ENCODE assay signal across 8 mouse cellular contexts in genomic region chr4:46450020-46450518, GRCm38 (mm10). TPM values are rescaled to one million over a fixed set of nuclear protein-coding genes. Genes with fewer than 3 reads are reported as not detected.
DNase-seq lines count a peak whose midpoint lies in the region; ATAC-seq and TF ChIP-seq lines count a peak whose summit lies in the region.

No protein-coding gene starts in this region.

- H3K4me2 ChIP-seq in kidney, embryonic 16.5 days (replicated peaks; ENCODE audit: low read depth, low read length): peak overlapping the region; percentile 65
- H3K4me2 ChIP-seq in hindbrain, embryonic 14.5 days (replicated peaks): peak overlapping the region; percentile 82
- peak overlapping the region; percentile 91 for H3K4me2 ChIP-seq in midbrain, embryonic 14.5 days (ENCODE audit: low read length)

- peak overlapping the region; percentile 100 for H3K9ac ChIP-seq in kidney, embryonic 16.5 days (replicated peaks; ENCODE audit: low read length)
- H3K9ac ChIP-seq in hindbrain, embryonic 14.5 days: peak overlapping the region; percentile 97
- peak overlapping the region; percentile 87 for H3K9ac ChIP-seq in midbrain, embryonic 14.5 days (replicated peaks; ENCODE audit: low read length)

- no peak for TF ChIP-seq POLR2A in cortical plate, adult 2 months (IDR thresholded peaks at IDR 0.05; ENCODE audit: extremely low read depth, insufficient read depth, low read length)

- H3K27me3 ChIP-seq in kidney, embryonic 16.5 days (ENCODE audit: insufficient read depth, low read length): no peaks in the 10 kb centered on the region
- H3K27me3 ChIP-seq in hindbrain, embryonic 14.5 days (ENCODE audit: control insufficient read depth, insufficient read depth, low read length): no peaks in the 10 kb centered on the region
- no peaks in the 10 kb centered on the region for H3K27me3 ChIP-seq in midbrain, embryonic 14.5 days (ENCODE audit: control insufficient read depth, insufficient read depth, low read length)

- no peak for TF ChIP-seq CTCF in cortical plate, adult 2 months (IDR thresholded peaks at IDR 0.05; ENCODE audit: extremely low read depth, insufficient read depth, low read length)

- ATAC-seq in kidney, embryonic 16.5 days (ENCODE audit: low FRiP score, low TSS enrichment): no peak
- no peak for ATAC-seq in hindbrain, embryonic 14.5 days (ENCODE audit: low FRiP score)
- no peak for ATAC-seq in midbrain, embryonic 14.5 days (ENCODE audit: low FRiP score, low TSS enrichment)
- ATAC-seq in frontal cortex, adult (ENCODE audit: low TSS enrichment): no peak
- no peak for ATAC-seq in inflammation-experienced regulatory T-cells, adult 6 months

- WGBS in kidney, embryonic 16.5 days: 30% methylated on average over 7 of the region's 7 CpGs
- WGBS in hindbrain, embryonic 14.5 days: 31% methylated on average over 7 of the region's 7 CpGs
- 32% methylated on average over 7 of the region's 7 CpGs for WGBS in midbrain, embryonic 14.5 days

- DNase-seq in kidney, postnatal 14 days: no peak
- no peak for DNase-seq in hindbrain, embryonic 14.5 days (ENCODE audit: low spot score)
- DNase-seq in midbrain, embryonic 14.5 days: no peak
- no peak for DNase-seq in left cerebral cortex, postnatal 36 days (ENCODE audit: low spot score in 2 of 2)

- H3K36me3 ChIP-seq in kidney, embryonic 16.5 days (ENCODE audit: insufficient read depth, low read length): no peaks in the 10 kb centered on the region
- no peaks in the 10 kb centered on the region for H3K36me3 ChIP-seq in hindbrain, embryonic 14.5 days (replicated peaks; ENCODE audit: control insufficient read depth, insufficient read depth)
- H3K36me3 ChIP-seq in midbrain, embryonic 14.5 days (ENCODE audit: control insufficient read depth, insufficient read depth, low read length): no peaks in the 10 kb centered on the region

- peak overlapping the region; percentile 92 for H3K4me3 ChIP-seq in kidney, embryonic 16.5 days (ENCODE audit: low read length)
- peak overlapping the region; percentile 41 for H3K4me3 ChIP-seq in cortical plate, adult 2 months (ENCODE audit: insufficient read depth, low read length)
- H3K4me3 ChIP-seq in hindbrain, embryonic 14.5 days (replicated peaks; ENCODE audit: low read length): peak overlapping the region; percentile 95
- H3K4me3 ChIP-seq in midbrain, embryonic 14.5 days (replicated peaks; ENCODE audit: low read depth, low read length): peak overlapping the region; percentile 78

- H3K27ac ChIP-seq in kidney, embryonic 16.5 days (ENCODE audit: low read length): peak overlapping the region; percentile 99
- H3K27ac ChIP-seq in cortical plate, adult 2 months (ENCODE audit: insufficient read depth, low read length): no peak overlapping the region
- peak overlapping the region; percentile 98 for H3K27ac ChIP-seq in hindbrain, embryonic 14.5 days
- peak overlapping the region; percentile 97 for H3K27ac ChIP-seq in midbrain, embryonic 14.5 days (replicated peaks; ENCODE audit: low read depth, low read length)

- no peaks in the 10 kb centered on the region for H3K9me3 ChIP-seq in kidney, embryonic 16.5 days (ENCODE audit: low read length)
- H3K9me3 ChIP-seq in hindbrain, embryonic 14.5 days (ENCODE audit: control insufficient read depth, low read length): no peaks in the 10 kb centered on the region
- no peaks in the 10 kb centered on the region for H3K9me3 ChIP-seq in midbrain, embryonic 14.5 days (ENCODE audit: control insufficient read depth, low read length)

- peaks cover 26% of the 10 kb centered on the region for H3K4me1 ChIP-seq in kidney, embryonic 16.5 days (ENCODE audit: insufficient read depth, low read length)
- H3K4me1 ChIP-seq in cortical plate, adult 2 months (ENCODE audit: control insufficient read depth, insufficient read depth, low read length): peaks cover 3% of the 10 kb centered on the region
- peaks cover 24% of the 10 kb centered on the region for H3K4me1 ChIP-seq in hindbrain, embryonic 14.5 days (replicated peaks; ENCODE audit: control insufficient read depth, insufficient read depth, low read length)
- H3K4me1 ChIP-seq in midbrain, embryonic 14.5 days (ENCODE audit: control insufficient read depth, insufficient read depth, low read length): peaks cover 13% of the 10 kb centered on the region; the same call in 1 of the 2 replicates

- intact Hi-C loops in left cerebral cortex, postnatal 36 days (cut with DNase I): no loop called here

RNA-seq across cellular contexts. Expression of gene Anp32b, which starts 0.6 kb away (rescaled TPM):
- 284 and 308 TPM in 2 replicates for polyA plus RNA-seq in kidney, embryonic 16.5 days (2015; fragmentation: Nextera tagmentation; extraction: Ambion mirVana)
- polyA plus RNA-seq in cortical plate, adult 2 months (2012; rRNA removed): 37.2 and 38.6 TPM in 2 replicates
- polyA plus RNA-seq in hindbrain, embryonic 14.5 days (2014; fragmentation: Nextera tagmentation; extraction: Ambion mirVana): 63.2 and 68.3 TPM in 2 replicates
- polyA plus RNA-seq in midbrain, embryonic 14.5 days (2014; fragmentation: Nextera tagmentation; extraction: Ambion mirVana): 64.0 and 70.4 TPM in 2 replicates
- 10 to 100 TPM; 46.4 to 53.4 (median 46.5) TPM for polyA plus RNA-seq in inflammation-experienced regulatory T-cells, adult 6 months (2017; shearing (Covaris generic))
- total RNA-seq in left cerebral cortex, postnatal 36 days (2021): 10 to 100 TPM; 38.3 to 47.4 TPM

RNA-seq across cellular contexts. Expression of gene Hemgn, which starts 36.8 kb away (rescaled TPM):
- 1.4 and 1.5 TPM in 2 replicates for polyA plus RNA-seq in kidney, embryonic 16.5 days (2015; fragmentation: Nextera tagmentation; extraction: Ambion mirVana)
- not detected in 2 replicates for polyA plus RNA-seq in cortical plate, adult 2 months (2012; rRNA removed)
- polyA plus RNA-seq in hindbrain, embryonic 14.5 days (2014; fragmentation: Nextera tagmentation; extraction: Ambion mirVana): 0.27 TPM in 1 of 2 replicates, not detected in the other
- 0.12 TPM in 1 of 2 replicates, not detected in the other for polyA plus RNA-seq in midbrain, embryonic 14.5 days (2014; fragmentation: Nextera tagmentation; extraction: Ambion mirVana)
- polyA plus RNA-seq in inflammation-experienced regulatory T-cells, adult 6 months (2017; shearing (Covaris generic)): under 1 TPM in 2 of 3 experiments, not detected in 1; 0.15 to 0.32 TPM
- total RNA-seq in left cerebral cortex, postnatal 36 days (2021): not detected

RNA-seq across cellular contexts. Expression of gene Nans, which starts 39.0 kb away (rescaled TPM):
- 75.7 and 78.5 TPM in 2 replicates for polyA plus RNA-seq in kidney, embryonic 16.5 days (2015; fragmentation: Nextera tagmentation; extraction: Ambion mirVana)
- 18.4 and 18.6 TPM in 2 replicates for polyA plus RNA-seq in cortical plate, adult 2 months (2012; rRNA removed)
- polyA plus RNA-seq in hindbrain, embryonic 14.5 days (2014; fragmentation: Nextera tagmentation; extraction: Ambion mirVana): 59.7 and 60.3 TPM in 2 replicates
- polyA plus RNA-seq in midbrain, embryonic 14.5 days (2014; fragmentation: Nextera tagmentation; extraction: Ambion mirVana): 47.3 and 47.5 TPM in 2 replicates
- 10 to 100 TPM; 63.1 to 97.7 (median 70.1) TPM for polyA plus RNA-seq in inflammation-experienced regulatory T-cells, adult 6 months (2017; shearing (Covaris generic))
- 10 to 100 TPM; 16.6 to 17.6 TPM for total RNA-seq in left cerebral cortex, postnatal 36 days (2021)

Comparison
In these comparisons a context has a peak if more than half of its experiments do, and no peak if none do; other contexts are left out.
1. H3K4me3 ChIP-seq: peak in every context shown above with its lines; median percentile 95 in hindbrain, embryonic 14.5 days; 92 in kidney, embryonic 16.5 days; 78 in midbrain, embryonic 14.5 days; 41 in cortical plate, adult 2 months.